Mouse (Mus musculus) lung, postnatal 36 days (tissue): Measurements from ENCODE around the gene Rrp12.
A peak's percentile ranks its signal among the peaks of the same experiment; 100 is the strongest.

ENCODE experiments used
- DNase-seq: peaks from one replicate; pipeline ENCODE4 v3.0.0; 2022; ENCODE audit warnings: mixed read lengths

The Rrp12 gene

GRCm38 (mm10) chr19:41824950-41825349 lies 71.0 kb downstream of the Rrp12 start:
- DNase-seq = no peak

DNA sequence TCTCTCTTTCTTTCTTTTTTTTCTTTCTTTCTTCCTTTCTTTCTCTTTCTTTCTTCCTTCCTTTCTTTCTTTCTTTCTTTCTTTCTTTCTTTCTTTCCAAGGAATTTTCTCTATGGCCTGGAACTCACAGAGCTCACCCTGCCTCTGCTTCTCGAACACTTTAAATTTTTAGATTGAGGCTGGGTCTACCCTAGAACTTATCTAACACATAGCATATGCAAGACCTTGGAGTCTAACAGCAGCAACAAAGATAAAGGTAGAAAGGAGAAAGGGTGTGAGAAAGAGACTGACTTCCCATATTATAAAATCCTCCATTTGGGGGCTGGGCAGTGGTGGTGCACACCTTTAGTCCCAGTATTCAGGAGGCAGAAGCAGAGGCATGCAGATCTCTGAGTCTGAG lies 73.4 kb downstream of the Rrp12 start:
- no peak for DNase-seq

GRCm38 (mm10) chr19:41821436-41821835 lies 74.5 kb downstream of the Rrp12 start:
- DNase-seq = peak; percentile 41

- no peak for DNase-seq
Measured at GRCm38 (mm10) chr19:41818749-41819148, 77.2 kb downstream of the Rrp12 start.

- no peak for DNase-seq
Measured at GRCm38 (mm10) chr19:41817325-41817724, 78.6 kb downstream of the Rrp12 start.

DNA sequence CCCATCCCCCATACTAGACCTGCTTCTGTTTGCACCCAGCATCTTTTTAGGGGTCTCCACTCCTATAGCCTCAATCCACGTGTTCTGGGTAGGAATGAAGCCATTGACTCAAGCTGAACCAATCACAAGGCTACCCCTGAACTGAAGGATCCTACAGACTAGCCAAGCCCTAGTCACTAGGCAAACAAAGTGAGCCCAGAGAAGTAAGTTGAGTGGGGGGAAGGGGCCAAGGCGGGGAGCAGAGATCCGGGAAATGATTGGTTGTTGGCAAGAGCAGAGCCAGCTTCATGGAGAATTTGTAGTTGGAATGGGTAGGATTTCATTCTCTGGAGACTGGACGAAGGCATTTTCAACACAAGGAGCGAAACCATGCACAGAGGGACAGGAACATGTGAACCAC lies 79.1 kb downstream of the Rrp12 start:
- peak; percentile 52 for DNase-seq

- no peak for DNase-seq
Measured at GRCm38 (mm10) chr19:41816410-41816809, 79.6 kb downstream of the Rrp12 start.

GRCm38 (mm10) chr19:41813374-41813773 lies 82.6 kb downstream of the Rrp12 start:
- DNase-seq = no peak
